Mouse (Mus musculus) midbrain, embryonic 15.5 days (tissue): Measurements from ENCODE around the gene Dbx1. TPM values are rescaled to one million over a fixed set of nuclear protein-coding genes. Genes with fewer than 3 reads are reported as not detected.

Experiments used
- ATAC-seq: fragments of 200-750 bp; cut with Nextera tagmentation; replicated peaks from 2 replicates; pipeline ENCODE4 v1.8.0; 2017; ENCODE audit warnings: moderate TSS enrichment
- H3K27ac ChIP-seq: fragments of 300-500 bp; sonication (generic); 2 replicates; pipeline ENCODE4 v1.5.1; 2015; ENCODE audit warnings: mild to moderate bottlenecking, inconsistent platforms
- H3K27me3 ChIP-seq: fragments of 300-500 bp; sonication (generic); replicated peaks from 2 replicates; pipeline ENCODE4 v1.6.1; 2015; ENCODE audit warnings: inconsistent platforms
- H3K36me3 ChIP-seq: fragments of 300-500 bp; sonication (generic); replicated peaks from 2 replicates; pipeline ENCODE4 v1.6.1; 2015; ENCODE audit warnings: inconsistent platforms
- H3K4me1 ChIP-seq: fragments of 300-500 bp; sonication (generic); 2 replicates; pipeline ENCODE4 v1.6.1; 2015; ENCODE audit warnings: inconsistent platforms
- H3K4me2 ChIP-seq: fragments of 300-500 bp; sonication (generic); 2 replicates; pipeline ENCODE4 v1.6.1; 2015; ENCODE audit warnings: inconsistent platforms, mild to moderate bottlenecking, moderate library complexity
- H3K4me3 ChIP-seq: fragments of 300-500 bp; sonication (generic); 2 replicates; pipeline ENCODE4 v1.5.1; 2015; ENCODE audit warnings: mild to moderate bottlenecking, inconsistent platforms
- H3K9ac ChIP-seq: fragments of 300-500 bp; sonication (generic); 2 replicates; pipeline ENCODE4 v1.6.1; 2015; ENCODE audit warnings: mild to moderate bottlenecking, inconsistent platforms
- H3K9me3 ChIP-seq: fragments of 300-500 bp; sonication (generic); 2 replicates; pipeline ENCODE4 v1.6.1; 2016; ENCODE audit warnings: inconsistent platforms
- WGBS: fragments of 180-500 bp; shearing (Covaris S2); methylation state at CpG from one replicate; pipeline ENCODE4 v1.1.7; 2015; ENCODE audit warnings: mixed read lengths; 5-methylcytosine and 5-hydroxymethylcytosine counted together
- polyA plus RNA-seq: library from polyadenylated mRNA; unstranded; fragments of >200 nt; fragmentation: Nextera tagmentation; extraction: Ambion mirVana; gene quantifications from 2 replicates; pipeline ENCODE4 v1.2.1, GENCODE M21; 2015

The Dbx1 gene
- 23.2 and 31.7 TPM in 2 replicates for polyA plus RNA-seq

DNA sequence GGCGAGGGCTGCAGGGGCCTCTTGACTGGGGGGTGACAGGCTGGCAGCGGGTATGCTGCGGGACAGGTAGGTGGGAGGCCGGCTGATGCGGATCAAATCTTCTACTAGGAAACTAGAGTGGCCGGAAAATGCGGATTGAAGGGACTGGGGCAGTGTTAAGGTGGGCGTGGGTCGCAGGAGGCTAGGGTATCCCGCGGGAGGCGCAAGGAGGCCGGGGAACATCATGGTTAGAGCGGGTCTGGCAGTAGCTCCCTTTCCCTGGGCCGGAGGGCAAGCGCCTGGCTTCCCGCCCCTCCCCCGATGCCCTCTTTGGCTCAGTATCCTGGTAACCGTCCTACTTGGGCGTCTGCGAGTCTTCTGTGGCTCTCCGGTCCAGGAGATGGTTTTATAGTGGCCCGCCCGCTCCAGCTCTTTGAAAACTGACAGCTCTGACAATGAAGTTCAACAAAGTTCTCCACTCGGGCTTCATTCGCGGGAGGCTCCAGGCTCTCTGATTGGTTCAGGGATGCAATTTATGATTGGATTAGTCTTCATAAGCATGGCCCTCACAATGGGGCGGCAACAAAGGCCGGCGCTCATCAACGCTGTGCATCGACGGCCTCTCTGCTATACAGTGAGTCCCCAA is at the start of gene Dbx1:
Gene Dbx1, minus strand, starts transcription at position 359 of the 625 bp plus-strand sequence.
- peak within 1 kb of the TSS; percentile 26 for H3K4me3 ChIP-seq
- no peak within 1 kb of the TSS for H3K27ac ChIP-seq
- H3K27me3 ChIP-seq = peaks cover 54% of the 10 kb centered on the region
- under 1% methylated on average over 29 of the region's 33 CpGs for WGBS
- H3K9me3 ChIP-seq = no peaks in the 10 kb centered on the region
- no peak within 1 kb of the TSS for H3K9ac ChIP-seq
- H3K4me1 ChIP-seq = peaks cover 31% of the 10 kb centered on the region
- H3K4me2 ChIP-seq = peak within 1 kb of the TSS; percentile 9; the same call in 1 of the 2 replicates
- ATAC-seq = peak; percentile 57; the same call in 1 of the 2 replicates
- H3K36me3 ChIP-seq = no peaks in the 10 kb centered on the region

DNA sequence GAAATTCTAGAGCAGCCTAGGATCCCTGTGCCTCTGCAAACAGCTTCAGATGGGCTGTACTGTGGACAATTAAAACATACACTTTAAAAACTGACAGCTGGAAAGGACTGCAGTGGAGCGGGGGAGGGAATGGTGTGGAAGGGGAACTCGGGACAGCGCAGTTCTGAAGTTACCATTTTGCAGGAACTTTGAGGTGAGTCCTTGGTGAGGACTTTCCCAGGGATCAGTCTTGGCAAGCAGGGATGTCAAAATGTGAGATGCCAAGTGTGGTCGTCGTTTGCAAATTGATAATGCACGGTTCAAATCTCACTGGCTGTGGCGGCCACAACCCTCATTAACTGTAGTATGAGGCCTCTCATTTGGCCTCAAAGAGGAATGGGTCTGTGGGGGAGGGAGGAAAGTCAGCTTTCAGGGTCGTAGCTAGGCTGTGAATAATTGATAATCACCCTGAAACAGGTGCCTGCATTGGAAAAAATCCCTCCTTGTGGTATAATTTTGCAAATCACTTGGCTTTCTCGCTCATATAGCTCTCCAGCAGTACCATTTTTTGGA is 42.3 kb upstream of the Dbx1 start:
- no peak for ATAC-seq
- Histone ChIP-seq H3K9me3 (no peaks in the 10 kb centered on the region), H3K4me2 (no peak overlapping the region), H3K9ac (no peak overlapping the region), H3K36me3 (no peaks in the 10 kb centered on the region), H3K4me3 (no peak overlapping the region), H3K4me1 (peaks cover 11% of the 10 kb centered on the region), H3K27ac (no peak overlapping the region), H3K27me3 (peaks cover 70% of the 10 kb centered on the region)
- WGBS = 12% methylated on average over 9 of the region's 9 CpGs

DNA sequence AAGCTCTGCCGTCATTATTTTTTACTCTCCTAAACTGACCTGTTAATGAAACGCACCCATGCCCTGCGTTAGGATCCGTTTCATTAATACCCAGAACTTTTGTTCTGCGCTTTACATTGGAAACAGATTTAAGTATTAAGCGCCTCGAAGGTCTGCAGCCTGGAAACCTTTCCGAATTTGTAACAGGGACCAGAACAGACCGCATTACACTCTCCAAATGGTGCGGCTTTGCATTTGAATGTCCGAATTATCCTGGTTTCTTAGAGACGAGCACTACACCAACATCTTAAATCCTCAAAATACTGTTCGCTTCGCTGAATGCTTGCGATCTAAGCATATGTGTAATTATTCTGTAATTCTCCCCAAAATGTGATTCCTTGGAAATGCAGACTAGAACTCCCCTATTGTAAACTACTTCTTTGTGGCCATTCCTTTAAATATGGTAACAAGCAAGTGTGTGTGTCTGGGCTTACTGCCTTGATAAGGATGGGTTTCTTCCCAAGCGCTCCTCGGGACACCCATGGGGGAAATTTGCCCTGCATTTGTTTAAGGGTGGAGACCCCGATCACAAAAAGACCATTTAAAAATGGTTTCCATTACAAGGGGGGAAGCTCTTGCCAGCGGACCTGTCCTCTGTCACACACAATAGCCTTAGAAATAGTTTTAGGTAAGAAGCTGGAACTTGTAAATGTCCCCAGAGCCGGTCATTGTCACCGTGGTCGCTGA is 41.6 kb upstream of the Dbx1 start:
- Histone ChIP-seq H3K4me3 (no peak overlapping the region), H3K27me3 (peaks cover 63% of the 10 kb centered on the region), H3K4me1 (peaks cover 11% of the 10 kb centered on the region), H3K27ac (no peak overlapping the region), H3K9ac (no peak overlapping the region), H3K36me3 (no peaks in the 10 kb centered on the region), H3K9me3 (no peaks in the 10 kb centered on the region), H3K4me2 (no peak overlapping the region)
- no peak for ATAC-seq
- 2% methylated on average over 22 of the region's 22 CpGs for WGBS

DNA sequence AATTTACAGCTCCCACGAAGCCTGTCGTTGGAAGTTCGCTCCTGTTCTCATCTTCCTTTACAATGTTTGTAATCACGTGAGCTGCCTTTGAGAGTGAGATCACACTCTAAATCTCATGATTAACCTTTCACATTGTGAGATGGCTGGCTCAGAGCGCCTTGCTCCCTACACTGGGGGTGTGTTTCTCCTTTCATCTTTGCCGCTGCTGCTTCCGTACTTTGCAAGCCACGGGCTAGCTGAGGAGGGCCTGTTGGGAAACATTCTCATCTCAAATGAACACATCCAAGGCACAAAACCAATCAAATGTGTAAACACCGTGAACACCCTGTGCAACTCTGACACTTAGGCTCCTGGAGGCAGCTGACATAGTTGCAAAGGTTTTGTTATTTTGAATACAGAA is 40.5 kb upstream of the Dbx1 start:
- Histone ChIP-seq H3K4me2 (no peak overlapping the region), H3K9me3 (no peaks in the 10 kb centered on the region), H3K36me3 (no peaks in the 10 kb centered on the region), H3K4me1 (peaks cover 11% of the 10 kb centered on the region), H3K4me3 (no peak overlapping the region), H3K27me3 (peaks cover 52% of the 10 kb centered on the region), H3K27ac (no peak overlapping the region), H3K9ac (no peak overlapping the region)
- under 1% methylated on average over 9 of the region's 9 CpGs for WGBS
- no peak for ATAC-seq

DNA sequence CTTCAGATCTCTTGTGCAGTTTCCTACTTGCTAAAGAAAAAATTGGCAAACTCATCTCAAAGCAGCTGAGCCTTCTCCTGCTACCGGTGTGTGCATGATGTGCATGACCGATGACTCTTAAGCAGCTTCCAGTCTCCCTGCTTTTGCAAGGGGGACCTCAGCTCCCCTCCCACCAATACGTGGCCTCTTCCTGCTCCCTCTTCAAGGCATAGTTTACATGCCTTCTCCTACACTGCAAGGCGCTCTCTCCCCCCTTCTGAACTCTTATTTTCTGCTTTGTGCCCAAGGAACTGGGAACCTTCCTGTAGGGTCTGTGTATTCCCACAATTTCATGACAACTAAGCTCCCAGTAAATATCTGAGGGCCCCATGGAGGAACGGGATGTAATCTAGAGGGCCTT is 40.0 kb upstream of the Dbx1 start:
- H3K4me3 ChIP-seq = no peak overlapping the region
- H3K9me3 ChIP-seq = no peaks in the 10 kb centered on the region
- H3K36me3 ChIP-seq = no peaks in the 10 kb centered on the region
- no peak overlapping the region for H3K4me2 ChIP-seq
- ATAC-seq = no peak
- H3K4me1 ChIP-seq = peaks cover 11% of the 10 kb centered on the region
- H3K27me3 ChIP-seq = peaks cover 50% of the 10 kb centered on the region
- H3K27ac ChIP-seq = no peak overlapping the region
- no peak overlapping the region for H3K9ac ChIP-seq
- 12% methylated on average over 5 of the region's 5 CpGs for WGBS

DNA sequence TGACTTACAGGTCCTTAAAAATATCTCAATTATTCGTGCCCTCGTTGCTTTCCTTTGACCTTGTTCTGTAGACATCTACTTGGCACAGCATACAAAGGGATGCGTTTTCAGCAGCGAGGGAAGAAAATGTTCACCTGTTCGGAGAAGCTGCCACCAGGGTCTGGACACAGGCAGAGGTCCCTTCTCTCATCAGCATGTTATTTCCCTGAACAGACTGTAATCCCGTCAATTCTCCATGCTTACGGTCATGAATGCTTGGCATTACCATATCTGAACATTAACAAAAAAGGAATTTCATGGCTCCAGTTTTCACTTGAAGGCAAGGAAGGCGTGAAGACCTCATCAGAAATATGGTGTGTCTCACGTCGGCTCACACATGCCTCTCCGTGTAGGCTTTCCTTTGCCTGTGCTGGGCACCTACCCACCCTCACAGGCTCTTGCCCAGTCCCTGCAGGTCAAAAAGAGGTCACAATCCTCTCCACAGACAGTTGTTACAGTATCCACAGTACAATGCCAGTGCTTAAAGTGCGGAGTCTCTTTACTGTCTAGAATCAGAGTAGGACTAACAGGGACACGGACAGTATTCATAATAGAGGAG is 31.7 kb upstream of the Dbx1 start:
- Histone ChIP-seq H3K9ac (no peak overlapping the region), H3K4me2 (no peak overlapping the region), H3K4me3 (no peak overlapping the region), H3K27me3 (peaks cover 62% of the 10 kb centered on the region), H3K36me3 (no peaks in the 10 kb centered on the region), H3K9me3 (no peaks in the 10 kb centered on the region), H3K4me1 (no peaks in the 10 kb centered on the region), H3K27ac (no peak overlapping the region)
- WGBS = 46% methylated on average over 13 of the region's 13 CpGs
- no peak; the same call in 1 of the 2 replicates for ATAC-seq

DNA sequence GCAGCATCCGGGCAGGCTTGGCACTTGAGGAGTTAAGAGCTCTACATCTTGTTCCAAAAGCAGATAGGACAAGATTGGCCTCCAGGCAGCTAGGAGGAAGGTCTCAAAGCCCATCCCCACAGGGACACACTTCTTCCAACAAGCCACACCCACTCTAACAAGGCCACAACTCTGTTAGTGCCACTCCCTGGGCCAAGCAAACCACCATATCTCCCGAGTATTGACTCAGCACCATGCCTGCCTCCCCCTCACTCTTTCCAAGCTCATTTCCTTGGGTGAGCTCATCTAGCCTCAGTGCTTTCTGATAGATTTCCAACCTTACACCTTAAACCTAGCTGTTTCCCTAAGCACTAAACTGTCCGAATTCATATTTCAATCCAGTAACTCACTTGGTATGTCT is 26.9 kb upstream of the Dbx1 start:
- Histone ChIP-seq H3K9ac (no peak overlapping the region), H3K27me3 (peaks cover 61% of the 10 kb centered on the region), H3K4me3 (no peak overlapping the region), H3K27ac (no peak overlapping the region), H3K9me3 (no peaks in the 10 kb centered on the region), H3K36me3 (no peaks in the 10 kb centered on the region), H3K4me1 (peaks cover 4% of the 10 kb centered on the region; the same call in 1 of the 2 replicates), H3K4me2 (no peak overlapping the region)
- WGBS = 82% methylated on average over 3 of the region's 3 CpGs
- ATAC-seq = no peak

DNA sequence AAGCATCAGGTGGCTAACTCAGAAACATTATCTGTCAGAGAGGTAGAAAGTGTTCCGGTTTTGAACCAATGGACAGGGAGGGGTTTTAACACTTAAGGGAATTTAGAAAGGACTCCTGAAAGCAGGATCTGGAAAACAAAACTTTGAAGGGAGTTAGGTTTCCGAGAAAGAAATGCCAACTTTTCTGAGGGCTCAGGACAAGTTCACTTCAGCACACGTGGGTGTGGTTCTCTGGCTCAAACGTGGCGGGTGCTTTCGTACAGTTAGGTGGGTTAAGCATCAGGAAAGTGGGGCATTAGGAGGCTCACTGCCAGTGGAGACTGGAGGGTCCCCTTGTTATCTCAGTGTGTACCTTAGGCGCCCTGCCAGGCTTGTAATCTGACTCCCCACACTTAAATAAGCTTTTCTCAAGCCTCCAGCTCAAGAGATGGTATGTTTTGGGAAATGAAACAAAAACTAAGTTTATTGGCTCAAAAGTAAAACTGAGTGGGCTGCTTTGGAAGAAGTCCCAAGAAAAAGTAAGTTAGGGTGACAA is 25.9 kb upstream of the Dbx1 start:
- ATAC-seq = no peak

DNA sequence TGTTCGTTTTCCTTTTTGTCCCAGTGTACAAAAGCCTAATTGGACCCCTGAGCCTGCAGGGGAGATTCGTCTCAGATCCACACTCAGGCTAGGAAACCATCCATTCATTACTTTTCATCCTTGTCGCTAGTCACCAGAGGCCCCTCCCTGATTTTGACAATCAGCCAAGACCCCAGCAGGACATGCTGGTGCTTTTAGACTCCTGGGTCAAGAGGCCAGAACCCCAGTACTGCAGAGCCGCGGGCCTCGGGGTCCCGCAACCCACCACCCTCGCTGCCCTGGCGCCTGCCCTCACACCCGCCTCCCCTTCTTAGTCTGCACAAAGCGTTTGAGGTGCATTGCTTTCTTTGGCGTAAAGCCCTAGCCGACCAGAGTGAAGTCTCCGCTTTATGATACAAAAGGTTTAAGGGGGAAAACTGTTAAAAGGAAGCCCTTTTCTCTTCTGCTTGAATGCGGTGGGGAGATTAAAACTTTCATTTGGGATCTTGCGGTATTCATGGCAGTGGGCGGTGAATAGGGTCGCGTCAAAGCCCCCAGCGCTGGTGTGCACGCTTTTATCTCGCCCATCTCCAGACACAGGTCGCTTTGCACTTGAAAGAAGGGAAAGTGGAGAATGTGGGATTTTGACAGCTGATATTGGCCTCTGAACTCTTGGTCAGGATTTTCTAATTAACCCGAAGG is 25.3 kb upstream of the Dbx1 start:
- Histone ChIP-seq H3K4me1 (peaks cover 4% of the 10 kb centered on the region; the same call in 1 of the 2 replicates), H3K9me3 (no peaks in the 10 kb centered on the region), H3K4me3 (no peak overlapping the region), H3K27me3 (peaks cover 64% of the 10 kb centered on the region), H3K9ac (no peak overlapping the region), H3K4me2 (no peak overlapping the region), H3K36me3 (no peaks in the 10 kb centered on the region), H3K27ac (no peak overlapping the region)
- peak; percentile 52; the same call in 1 of the 2 replicates for ATAC-seq
- WGBS = 1% methylated on average over 24 of the region's 24 CpGs

More for the DNA sequence above, 25.9 kb upstream of the Dbx1 start:
- H3K9ac ChIP-seq = no peak overlapping the region
- H3K27ac ChIP-seq = no peak overlapping the region
- peaks cover 61% of the 10 kb centered on the region for H3K27me3 ChIP-seq
- H3K4me2 ChIP-seq = no peak overlapping the region
- WGBS = 13% methylated on average over 7 of the region's 7 CpGs
- H3K4me1 ChIP-seq = peaks cover 4% of the 10 kb centered on the region; the same call in 1 of the 2 replicates
- no peaks in the 10 kb centered on the region for H3K36me3 ChIP-seq
- H3K9me3 ChIP-seq = no peaks in the 10 kb centered on the region
- no peak overlapping the region for H3K4me3 ChIP-seq

DNA sequence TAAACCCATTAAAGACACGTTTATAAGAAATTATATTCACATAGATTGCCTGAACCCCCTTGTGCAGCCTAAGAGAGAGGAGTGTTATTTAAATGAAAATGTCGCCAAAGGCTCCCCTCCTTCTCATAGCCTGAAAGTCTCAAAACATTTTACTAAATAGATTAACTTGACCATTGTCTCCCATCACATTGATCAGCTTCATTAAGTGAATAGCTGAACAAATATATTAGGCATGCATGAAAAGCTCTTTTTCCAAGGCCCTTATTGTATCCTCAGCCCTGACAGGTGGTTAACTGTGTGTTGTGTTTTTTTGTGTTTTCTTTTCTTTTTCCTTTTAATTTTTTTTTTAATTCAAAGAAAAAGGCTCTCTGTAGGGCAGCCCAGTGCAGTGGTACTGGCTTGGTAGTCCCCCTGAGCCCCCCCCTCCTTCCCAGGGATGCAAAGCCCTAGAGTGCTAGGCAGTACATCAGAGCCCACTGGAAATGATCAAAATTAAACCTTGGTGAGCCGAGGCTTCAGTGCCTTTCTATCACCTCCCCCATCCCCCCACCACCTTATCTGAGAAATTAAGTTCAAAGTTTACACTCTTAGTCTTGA is 4.2 kb upstream of the Dbx1 start:
- no peak overlapping the region for H3K27ac ChIP-seq
- 0 out of 2 replicates have a peak, but pooled peaks cover 9% of the 10 kb centered on the region for H3K4me1 ChIP-seq
- no peak overlapping the region for H3K4me3 ChIP-seq
- 16% methylated on average over 3 of the region's 3 CpGs for WGBS
- H3K9ac ChIP-seq = no peak overlapping the region
- ATAC-seq = 0 out of 2 replicates have a peak, but pooled peaks have one; percentile 34
- no peaks in the 10 kb centered on the region for H3K36me3 ChIP-seq
- no peaks in the 10 kb centered on the region for H3K9me3 ChIP-seq
- no peak overlapping the region for H3K4me2 ChIP-seq
- H3K27me3 ChIP-seq = peaks cover 56% of the 10 kb centered on the region

DNA sequence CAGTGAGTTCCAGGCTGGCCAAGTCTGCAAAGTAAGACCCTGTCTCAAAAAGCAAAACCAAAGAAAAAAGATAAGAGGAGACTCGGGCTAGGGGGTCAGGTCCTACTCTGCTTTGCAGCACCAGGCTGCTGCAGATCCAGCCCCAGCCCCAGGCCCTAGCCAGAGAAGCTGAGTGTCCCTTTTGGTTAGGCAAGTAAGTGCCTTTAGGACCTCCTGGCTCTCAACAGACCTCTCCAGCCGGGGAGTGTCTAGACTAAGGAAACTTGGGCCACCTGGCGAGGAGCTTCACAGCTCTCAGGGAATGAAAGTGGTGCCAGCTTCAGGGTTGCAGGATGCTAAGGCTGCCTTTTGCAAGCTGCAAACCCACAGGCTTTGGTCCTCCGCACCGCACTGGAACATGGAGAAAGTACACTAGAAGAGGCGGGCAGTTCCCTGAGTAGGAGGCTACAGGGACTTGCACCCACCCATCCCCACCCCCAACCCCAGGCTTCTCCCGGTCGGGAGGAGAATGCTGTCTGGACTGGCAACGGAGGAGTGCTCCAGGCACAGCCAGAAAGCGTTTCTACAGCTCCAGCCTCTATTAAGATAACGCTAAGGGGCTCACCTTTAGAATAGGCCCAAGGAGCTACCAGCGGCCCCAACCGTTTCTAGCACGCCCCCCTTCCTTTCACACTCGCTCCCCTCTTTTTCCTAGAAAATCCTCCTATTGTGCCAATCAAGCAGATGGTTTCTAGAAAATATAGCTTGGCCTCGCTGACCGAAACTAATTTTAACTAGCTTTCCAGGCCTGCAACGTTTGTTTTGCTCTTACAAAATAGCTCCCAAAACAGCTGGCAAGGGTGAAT is 3.4 kb upstream of the Dbx1 start:
- Histone ChIP-seq H3K4me1 (peaks cover 13% of the 10 kb centered on the region; the same call in 1 of the 2 replicates), H3K27ac (no peak overlapping the region), H3K4me3 (no peak overlapping the region)

More for the DNA sequence above, 3.4 kb upstream of the Dbx1 start:
- no peak for ATAC-seq
- 12% methylated on average over 18 of the region's 18 CpGs for WGBS
- no peaks in the 10 kb centered on the region for H3K9me3 ChIP-seq
- H3K9ac ChIP-seq = no peak overlapping the region
- H3K36me3 ChIP-seq = no peaks in the 10 kb centered on the region
- no peak overlapping the region for H3K4me2 ChIP-seq
- peaks cover 57% of the 10 kb centered on the region for H3K27me3 ChIP-seq
